Mouse (Mus musculus) forebrain, embryonic 10.5 days (tissue): ENCODE data around the gene Ak8. TPM values are rescaled to one million over a fixed set of nuclear protein-coding genes. Genes with fewer than 3 reads are reported as not detected.

Experiments
- DNase-seq: peaks from one replicate; pipeline ENCODE4 v3.0.0-alpha.2; 2017; ENCODE audit warnings: low spot score; ENCODE audit errors: extremely low spot score
- H3K27ac ChIP-seq: fragments of 300-500 bp; sonication (generic); 2 replicates; pipeline ENCODE4 v1.5.1; 2016; ENCODE audit warnings: mild to moderate bottlenecking
- H3K27me3 ChIP-seq: fragments of 300-500 bp; sonication (generic); 2 replicates; pipeline ENCODE4 v1.6.1; 2016; ENCODE audit warnings: mild to moderate bottlenecking; ENCODE audit not compliant: poor library complexity, severe bottlenecking
- H3K36me3 ChIP-seq: fragments of 300-500 bp; sonication (generic); replicated peaks from 2 replicates; pipeline ENCODE4 v1.6.1; 2016; ENCODE audit warnings: mild to moderate bottlenecking, moderate library complexity
- H3K4me1 ChIP-seq: fragments of 300-500 bp; sonication (generic); 2 replicates; pipeline ENCODE4 v1.6.1; 2016
- H3K4me3 ChIP-seq: fragments of 300-500 bp; sonication (generic); 2 replicates; pipeline ENCODE4 v1.5.1; 2016; ENCODE audit warnings: mild to moderate bottlenecking, moderate library complexity
- H3K9me3 ChIP-seq: fragments of 300-500 bp; sonication (generic); 2 replicates; pipeline ENCODE4 v1.6.1; 2016; ENCODE audit warnings: mild to moderate bottlenecking, moderate library complexity
- WGBS: fragments of 180-500 bp; shearing (Covaris S2); methylation state at CpG from one replicate; pipeline ENCODE4 v1.1.7; 2016; 5-methylcytosine and 5-hydroxymethylcytosine counted together
- polyA plus RNA-seq: library from polyadenylated mRNA; unstranded; fragments of >200 nt; fragmentation: Nextera tagmentation; extraction: Ambion mirVana; gene quantifications from 2 replicates; pipeline ENCODE4 v1.2.1, GENCODE M21; 2016

The Ak8 gene
- polyA plus RNA-seq, 1 experiment from 2014 or later: 0.69 TPM

DNA sequence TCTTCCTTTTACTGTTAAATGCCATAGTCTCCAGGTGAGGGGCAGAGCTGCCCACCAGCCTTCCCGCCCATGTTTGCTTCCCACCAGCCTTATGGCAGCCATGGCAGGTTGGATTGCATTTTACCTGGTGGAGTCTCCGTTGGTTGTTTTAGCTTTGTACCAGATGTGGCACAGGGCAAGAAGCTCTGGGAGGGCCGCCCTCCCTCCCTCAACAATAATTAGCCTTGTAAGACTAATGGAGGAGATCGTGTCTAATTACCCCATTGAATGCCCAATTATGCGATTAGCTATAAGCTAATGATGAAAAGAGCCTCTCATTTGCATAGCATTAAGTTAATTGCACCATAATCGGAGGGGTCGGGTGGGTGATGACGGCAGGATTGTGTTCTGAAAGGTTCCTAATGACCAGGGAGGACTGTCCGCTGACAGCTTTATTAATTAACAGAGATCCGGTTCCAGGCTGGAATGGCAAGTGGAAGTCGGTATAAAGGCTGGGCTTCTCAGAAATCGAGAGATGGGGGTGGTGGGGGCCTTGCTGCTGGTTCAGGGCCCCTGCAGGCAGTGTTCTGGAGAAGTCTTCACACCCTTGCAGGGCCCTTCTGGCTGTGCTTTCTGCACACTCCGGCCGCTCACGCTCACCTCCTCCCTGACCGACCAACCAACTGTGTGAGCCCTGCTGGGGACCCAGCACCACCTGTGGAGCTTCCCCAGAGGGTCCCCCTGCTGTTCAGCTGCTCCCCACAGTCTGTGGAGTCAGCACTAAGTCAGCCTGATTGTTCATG is 80.2 kb downstream of the Ak8 start:
- WGBS: 59% methylated on average over 16 of the region's 16 CpGs
- Histone ChIP-seq H3K4me1 (peaks cover 26% of the 10 kb centered on the region), H3K36me3 (no peaks in the 10 kb centered on the region), H3K9me3 (peaks cover 2% of the 10 kb centered on the region; the same call in 1 of the 2 replicates), H3K27me3 (peaks cover 96% of the 10 kb centered on the region), H3K27ac (no peak overlapping the region), H3K4me3 (no peak overlapping the region)
- no peak for DNase-seq

DNA sequence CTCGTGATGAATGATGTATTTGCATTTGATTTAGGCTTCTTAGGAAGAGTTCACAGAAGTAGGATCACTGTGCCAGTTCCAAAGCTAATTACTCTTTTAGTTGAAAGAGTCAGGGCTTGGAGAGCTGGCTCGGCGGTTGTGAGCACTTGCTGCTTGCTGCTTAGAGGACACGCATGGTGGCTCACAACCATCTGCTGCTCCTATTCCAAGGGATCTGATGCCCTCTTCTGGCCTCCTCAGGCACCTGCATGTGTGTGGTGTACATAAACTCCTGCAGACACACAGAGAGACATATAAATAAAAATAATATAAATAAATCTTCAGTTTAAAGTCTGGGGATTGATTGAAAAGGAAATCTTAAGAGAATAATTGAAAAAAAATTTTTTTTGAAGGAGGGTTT is 81.3 kb downstream of the Ak8 start:
- H3K4me1 ChIP-seq: peaks cover 26% of the 10 kb centered on the region
- no peak overlapping the region for H3K27ac ChIP-seq
- H3K9me3 ChIP-seq: peaks cover 2% of the 10 kb centered on the region; the same call in 1 of the 2 replicates
- DNase-seq: no peak
- H3K27me3 ChIP-seq: peaks cover 96% of the 10 kb centered on the region
- WGBS: 86% methylated on average over 4 of the region's 4 CpGs
- H3K36me3 ChIP-seq: no peaks in the 10 kb centered on the region
- no peak overlapping the region for H3K4me3 ChIP-seq

DNA sequence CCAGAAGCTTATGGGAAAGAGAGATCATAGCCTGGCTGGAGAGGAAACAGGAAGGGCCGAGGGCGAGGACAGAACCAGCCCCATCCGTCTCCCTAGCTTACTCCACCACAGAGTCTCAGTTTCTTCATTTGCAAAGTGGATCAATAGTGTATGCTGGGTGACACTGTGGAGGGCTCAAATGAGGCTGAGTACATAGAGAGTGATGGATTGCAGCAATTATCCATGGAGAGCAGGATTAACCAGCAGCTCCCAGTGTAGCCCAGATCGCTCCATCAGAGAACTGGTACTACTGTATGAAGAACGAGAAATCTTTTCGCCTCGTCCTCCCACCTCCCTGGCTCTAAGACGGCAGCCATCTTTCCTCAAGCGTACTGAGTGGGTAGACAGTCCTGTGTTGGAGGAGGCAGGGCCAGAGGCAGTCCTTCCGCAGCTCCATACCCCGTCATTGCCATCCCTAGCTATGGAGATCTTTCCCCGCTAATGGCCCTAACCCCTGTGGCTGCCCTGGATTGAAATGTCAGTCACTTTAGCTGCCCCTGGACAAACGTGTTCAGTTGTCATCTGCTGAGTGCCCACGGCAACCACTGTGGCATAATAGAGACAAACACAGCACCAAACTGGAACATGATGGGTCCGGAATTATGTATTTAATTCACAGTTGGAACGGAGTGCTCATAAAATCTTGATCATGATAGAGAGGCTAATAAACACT is 86.5 kb downstream of the Ak8 start:
- H3K4me3 ChIP-seq: no peak overlapping the region
- WGBS: 88% methylated on average over 16 of the region's 16 CpGs
- no peaks in the 10 kb centered on the region for H3K36me3 ChIP-seq
- peaks cover 94% of the 10 kb centered on the region for H3K27me3 ChIP-seq
- no peak for DNase-seq
- H3K27ac ChIP-seq: no peak overlapping the region
- no peaks in the 10 kb centered on the region; the same call in 1 of the 2 replicates for H3K9me3 ChIP-seq
- 0 out of 2 replicates have a peak, but pooled peaks cover 3% of the 10 kb centered on the region for H3K4me1 ChIP-seq

DNA sequence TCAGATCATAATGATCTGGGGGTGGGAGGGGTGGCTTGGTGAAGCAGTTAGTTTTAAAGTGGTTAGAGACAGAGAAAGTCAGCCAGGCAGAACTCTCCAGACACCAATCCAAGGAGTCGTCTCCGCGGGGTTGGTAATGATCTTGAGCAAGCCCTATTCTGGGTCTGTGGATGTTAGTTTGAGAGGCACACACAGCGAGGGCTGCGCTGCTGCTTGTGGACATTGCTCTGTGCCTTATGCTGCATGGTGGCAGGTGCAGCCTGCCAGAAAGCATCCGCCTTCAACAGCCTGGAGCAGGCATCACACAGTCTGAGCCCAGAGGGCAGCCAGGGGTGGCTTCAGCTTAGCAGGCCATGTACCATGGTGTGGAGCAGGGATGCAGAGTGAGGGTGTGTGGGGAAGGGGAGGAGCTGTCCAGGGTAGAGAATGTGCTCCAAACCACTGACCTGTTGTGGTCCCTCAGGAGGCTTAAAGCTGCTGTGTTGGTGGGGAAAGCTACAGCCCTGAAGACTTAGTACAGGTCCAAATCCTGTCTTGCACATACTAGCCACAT is 87.2 kb downstream of the Ak8 start:
- no peaks in the 10 kb centered on the region; the same call in 1 of the 2 replicates for H3K9me3 ChIP-seq
- H3K4me3 ChIP-seq: no peak overlapping the region
- peaks cover 96% of the 10 kb centered on the region for H3K27me3 ChIP-seq
- H3K36me3 ChIP-seq: no peaks in the 10 kb centered on the region
- DNase-seq: no peak
- H3K4me1 ChIP-seq: peaks cover 3% of the 10 kb centered on the region; the same call in 1 of the 2 replicates
- H3K27ac ChIP-seq: no peak overlapping the region
- 83% methylated on average over 6 of the region's 6 CpGs for WGBS

DNA sequence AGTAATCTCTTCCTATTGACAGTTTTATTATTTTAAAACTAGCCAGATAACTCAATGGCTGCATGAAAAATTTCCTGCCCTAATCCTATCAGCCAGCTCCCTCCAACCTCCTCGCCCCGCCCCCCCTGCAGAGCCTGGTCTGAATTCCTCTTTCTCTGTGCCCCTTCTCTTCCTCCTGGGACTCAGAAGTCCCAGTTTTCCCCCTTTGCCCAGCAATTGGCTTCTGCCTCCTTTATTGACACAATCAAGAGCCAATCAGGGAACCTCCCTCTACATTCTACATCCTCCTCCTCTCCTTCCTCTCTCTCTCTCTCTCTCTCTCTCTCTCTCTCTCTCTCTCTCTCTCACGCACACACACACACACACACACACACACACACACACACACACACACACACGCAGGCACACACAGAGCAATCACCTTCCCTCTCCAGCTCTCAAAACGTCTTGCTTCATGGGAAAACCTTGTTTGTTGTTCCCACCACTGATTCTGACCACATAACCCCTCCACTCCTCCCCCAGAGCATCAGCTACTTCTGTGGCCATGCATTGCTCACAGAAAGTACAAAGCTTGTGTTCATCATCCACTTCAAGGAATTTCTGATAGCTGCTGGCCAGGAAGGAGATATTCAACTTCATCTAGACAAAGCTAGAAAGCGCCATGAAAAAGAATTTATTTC is 93.1 kb downstream of the Ak8 start:
- Histone ChIP-seq H3K9me3 (no peaks in the 10 kb centered on the region), H3K36me3 (no peaks in the 10 kb centered on the region), H3K4me1 (peaks cover 28% of the 10 kb centered on the region), H3K27me3 (peaks cover 81% of the 10 kb centered on the region), H3K27ac (peak overlapping the region; percentile 79), H3K4me3 (peak overlapping the region; percentile 18; the same call in 1 of the 2 replicates)
- WGBS: 25% methylated on average over 6 of the region's 6 CpGs
- peak; percentile 63 for DNase-seq

DNA sequence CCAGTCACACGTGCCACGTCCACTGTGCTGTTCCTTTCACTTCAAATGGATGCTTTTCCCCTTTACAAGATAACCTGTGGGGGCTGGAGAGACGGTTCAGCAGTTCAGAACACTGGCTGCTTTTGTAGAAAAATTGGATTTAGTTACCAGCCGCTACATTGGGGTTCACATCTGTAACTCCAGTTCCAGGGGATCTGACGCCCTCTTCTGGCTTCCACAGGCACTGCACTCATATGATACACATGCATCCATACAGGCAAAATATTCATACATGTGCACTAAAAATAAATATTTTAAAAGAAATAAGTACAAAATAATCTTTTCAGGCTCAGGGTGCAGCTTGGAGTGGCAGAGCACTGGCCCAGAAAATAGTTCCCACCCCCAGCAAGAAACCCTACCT is 94.7 kb downstream of the Ak8 start:
- Histone ChIP-seq H3K9me3 (no peaks in the 10 kb centered on the region), H3K27ac (no peak overlapping the region), H3K4me3 (no peak overlapping the region), H3K27me3 (peaks cover 76% of the 10 kb centered on the region), H3K36me3 (no peaks in the 10 kb centered on the region), H3K4me1 (peaks cover 35% of the 10 kb centered on the region)
- 77% methylated on average over 5 of the region's 5 CpGs for WGBS
- no peak for DNase-seq

DNA sequence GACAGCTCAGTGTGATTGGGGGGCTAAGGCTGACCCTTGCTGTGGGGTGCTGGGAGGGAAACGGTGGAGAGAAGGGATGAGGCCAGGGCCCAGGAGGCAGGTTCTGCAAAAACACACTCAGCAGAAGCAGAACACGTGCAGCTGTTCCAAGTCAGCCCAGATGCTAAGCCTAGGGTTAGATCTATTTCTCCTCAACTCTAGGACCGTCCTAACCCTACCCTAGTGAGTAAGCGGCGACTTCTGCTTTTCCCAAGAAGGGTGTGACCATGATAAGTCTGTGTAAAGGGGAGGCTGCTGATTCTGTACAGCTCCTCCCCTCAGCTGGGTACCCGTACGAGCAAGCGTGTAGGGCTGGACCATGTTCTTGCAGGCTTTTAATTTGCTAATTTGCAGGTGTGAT is 96.3 kb downstream of the Ak8 start:
- DNase-seq: no peak
- Histone ChIP-seq H3K27ac (no peak overlapping the region), H3K4me3 (no peak overlapping the region), H3K9me3 (no peaks in the 10 kb centered on the region), H3K4me1 (peaks cover 35% of the 10 kb centered on the region), H3K27me3 (peaks cover 80% of the 10 kb centered on the region), H3K36me3 (no peaks in the 10 kb centered on the region)
- WGBS: 85% methylated on average over 8 of the region's 8 CpGs

DNA sequence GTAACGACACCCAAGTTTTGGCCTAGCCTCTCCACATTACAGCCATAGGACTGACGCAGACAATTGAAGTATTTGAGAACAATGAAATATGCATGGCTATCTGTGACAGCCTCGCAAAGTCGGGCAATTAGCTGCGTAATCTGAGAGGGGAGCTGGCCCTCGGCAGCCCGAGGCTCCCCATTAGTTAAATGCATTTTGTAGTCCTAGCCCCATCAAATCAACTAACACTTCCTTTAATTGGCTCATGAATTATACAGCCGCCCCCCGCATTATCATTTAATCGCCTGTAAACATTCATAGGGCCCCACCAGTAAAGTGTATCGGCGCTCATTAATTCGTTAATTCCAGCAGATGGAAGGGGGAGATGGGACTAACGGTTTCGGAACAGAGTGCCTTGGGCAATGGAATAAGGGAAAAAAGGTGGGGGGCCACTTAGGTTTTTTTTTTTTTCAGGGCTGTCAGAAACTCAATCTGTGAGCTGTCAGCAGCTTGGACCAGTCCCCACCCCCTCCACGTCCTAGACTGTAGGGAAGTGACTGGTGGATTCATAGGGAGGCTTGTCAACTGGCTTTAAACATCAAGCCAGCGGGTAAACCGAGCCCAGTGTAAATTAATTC is 97.6 kb downstream of the Ak8 start:
- DNase-seq: peak; percentile 36
- H3K9me3 ChIP-seq: no peaks in the 10 kb centered on the region
- no peak overlapping the region for H3K27ac ChIP-seq
- H3K4me3 ChIP-seq: no peak overlapping the region
- H3K4me1 ChIP-seq: peaks cover 30% of the 10 kb centered on the region
- no peaks in the 10 kb centered on the region for H3K36me3 ChIP-seq
- WGBS: 47% methylated on average over 18 of the region's 18 CpGs
- H3K27me3 ChIP-seq: peaks cover 80% of the 10 kb centered on the region

DNA sequence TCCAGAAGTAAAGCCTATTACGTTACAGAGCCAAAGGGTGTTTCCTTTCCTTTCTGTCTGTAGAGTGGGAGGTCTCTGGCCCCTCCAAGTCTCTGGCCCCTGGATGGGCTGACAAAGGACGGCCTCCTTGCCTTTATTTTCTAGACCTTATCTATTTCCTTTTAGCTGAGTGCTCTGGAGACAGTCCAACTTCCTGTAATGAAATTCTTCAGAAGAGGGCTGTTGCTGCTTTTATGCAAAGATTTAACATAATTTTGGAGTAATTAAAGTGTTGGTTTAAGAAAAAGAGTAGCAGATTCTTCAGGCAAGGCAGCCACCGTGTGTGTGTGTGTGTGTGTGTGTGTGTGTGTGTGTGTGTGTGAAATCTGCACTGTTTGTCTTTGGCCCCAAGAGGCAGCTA is 98.4 kb downstream of the Ak8 start:
- 71% methylated on average over 3 of the region's 3 CpGs for WGBS
- Histone ChIP-seq H3K4me3 (no peak overlapping the region), H3K36me3 (no peaks in the 10 kb centered on the region), H3K27me3 (peaks cover 85% of the 10 kb centered on the region), H3K9me3 (no peaks in the 10 kb centered on the region), H3K4me1 (peaks cover 22% of the 10 kb centered on the region), H3K27ac (no peak overlapping the region)
- no peak for DNase-seq

DNA sequence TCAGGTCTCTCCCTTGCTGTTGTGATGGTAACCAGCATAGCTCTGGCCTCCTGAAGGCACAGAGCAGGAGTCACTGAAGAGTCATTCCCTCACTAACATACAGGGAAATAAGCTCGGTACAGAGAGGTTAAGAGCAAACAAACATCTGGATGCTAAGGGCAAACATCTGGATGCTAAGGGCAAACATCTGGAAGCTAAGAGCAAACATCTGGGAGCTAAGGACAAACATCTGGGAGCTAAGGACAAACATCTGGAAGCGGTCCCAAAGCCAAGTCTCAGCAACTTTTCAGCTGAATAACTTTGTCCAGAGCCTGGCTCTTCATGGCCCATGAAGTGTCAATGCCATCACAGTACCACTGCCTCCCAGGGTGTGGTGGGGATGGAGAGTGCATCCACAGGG is 99.6 kb downstream of the Ak8 start:
- Histone ChIP-seq H3K4me1 (peaks cover 22% of the 10 kb centered on the region), H3K9me3 (no peaks in the 10 kb centered on the region), H3K27me3 (peaks cover 76% of the 10 kb centered on the region), H3K36me3 (no peaks in the 10 kb centered on the region), H3K4me3 (no peak overlapping the region), H3K27ac (no peak overlapping the region)
- no peak for DNase-seq
- WGBS: 72% methylated on average over 2 of the region's 2 CpGs

DNA sequence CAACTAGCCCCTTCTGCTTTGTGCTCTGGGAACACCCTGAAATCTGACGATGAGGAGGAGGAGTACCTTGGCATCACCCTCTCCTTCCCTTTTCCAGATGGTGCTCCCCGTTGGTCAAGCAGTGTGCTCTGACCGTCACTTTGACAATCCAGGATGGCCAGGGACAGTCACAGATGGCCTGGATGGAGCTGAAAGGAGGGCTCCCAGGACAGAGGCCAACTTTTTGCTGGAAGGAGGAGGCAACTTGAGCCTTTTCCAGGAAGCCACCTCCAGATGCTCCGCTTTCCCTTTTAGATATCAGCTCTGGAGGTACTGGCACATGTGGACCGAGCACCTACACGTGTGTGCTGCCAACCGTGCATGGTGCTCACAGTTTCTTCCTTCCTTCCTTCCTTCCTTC is 103.4 kb downstream of the Ak8 start:
- Histone ChIP-seq H3K4me3 (no peak overlapping the region), H3K27me3 (peaks cover 51% of the 10 kb centered on the region), H3K9me3 (no peaks in the 10 kb centered on the region), H3K36me3 (no peaks in the 10 kb centered on the region), H3K27ac (no peak overlapping the region), H3K4me1 (peaks cover 4% of the 10 kb centered on the region)
- WGBS: 87% methylated on average over 7 of the region's 7 CpGs
- no peak for DNase-seq

DNA sequence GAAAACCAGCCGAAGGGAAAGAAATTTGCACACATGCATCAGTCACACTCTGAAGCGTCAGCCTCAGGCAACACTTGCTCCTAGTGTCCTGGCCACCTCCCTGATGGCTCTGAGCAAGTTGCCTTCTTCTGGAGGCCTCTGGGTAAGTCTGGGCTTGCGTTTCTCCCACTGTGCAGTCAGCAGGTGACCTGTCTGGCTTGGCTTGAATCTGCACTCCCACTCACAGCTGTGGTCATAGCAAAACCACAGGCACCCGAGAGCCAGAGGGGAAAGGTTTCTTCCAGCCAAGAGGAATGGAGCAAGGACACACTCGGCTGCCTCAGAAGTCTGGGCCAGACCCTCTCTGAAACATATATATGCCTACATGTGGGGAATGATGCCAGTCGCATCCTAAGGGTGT is 108.9 kb downstream of the Ak8 start:
- Histone ChIP-seq H3K27ac (no peak overlapping the region), H3K4me1 (peaks cover 14% of the 10 kb centered on the region), H3K9me3 (no peaks in the 10 kb centered on the region), H3K27me3 (peaks cover 10% of the 10 kb centered on the region; the same call in 1 of the 2 replicates), H3K36me3 (no peaks in the 10 kb centered on the region), H3K4me3 (no peak overlapping the region)
- 84% methylated on average over 6 of the region's 6 CpGs for WGBS
- DNase-seq: no peak
